Mouse (Mus musculus) cerebellum, postnatal 25 days (tissue): Measurements from ENCODE around the gene Mroh2a.

ENCODE experiments used
- DNase-seq, 2 experiments: peaks; one replicate each; pipeline ENCODE4 v3.0.0; 2021; ENCODE audit warnings: mixed read lengths in 2 of 2

Gene Mroh2a

GRCm38 (mm10) chr1:88226670-88227379, at the start of gene Mroh2a:
Gene Mroh2a (plus strand): TSS chr1:88226986.
- DNase-seq, result peak in 1 of 2 experiments; percentile 1

- no peak for DNase-seq
Observed at GRCm38 (mm10) chr1:88179657-88180056, 47.1 kb upstream of the Mroh2a start.

- no peak for DNase-seq
Observed at GRCm38 (mm10) chr1:88186325-88186935, 40.4 kb upstream of the Mroh2a start.

GRCm38 (mm10) chr1:88192136-88192535, 34.6 kb upstream of the Mroh2a start:
- no peak for DNase-seq

GRCm38 (mm10) chr1:88195687-88196086, 31.1 kb upstream of the Mroh2a start:
- DNase-seq, result no peak

- DNase-seq, result no peak
Observed at GRCm38 (mm10) chr1:88197443-88197842, 29.3 kb upstream of the Mroh2a start.

- peak; percentile 64 to 65 for DNase-seq
Observed at GRCm38 (mm10) chr1:88199996-88200395, 26.8 kb upstream of the Mroh2a start.

GRCm38 (mm10) chr1:88200456-88200855, 26.3 kb upstream of the Mroh2a start, which contains the start of gene Ugt1a2:
Gene Ugt1a2 (plus strand): TSS chr1:88200601.
- no peak for DNase-seq

- DNase-seq, result peak; percentile 89 to 92
Observed at GRCm38 (mm10) chr1:88205294-88205922, 21.4 kb upstream of the Mroh2a start, which contains the start of gene Dnajb3. Gene Dnajb3 (minus strand): TSS chr1:88205782.

GRCm38 (mm10) chr1:88206843-88207479, 19.8 kb upstream of the Mroh2a start:
- DNase-seq, result no peak

GRCm38 (mm10) chr1:88211812-88212211, 15.0 kb upstream of the Mroh2a start, which contains the start of gene Ugt1a1:
Gene Ugt1a1 (plus strand): TSS chr1:88211959.
- DNase-seq, result no peak

- DNase-seq, result no peak
Observed at GRCm38 (mm10) chr1:88212341-88213045, 14.3 kb upstream of the Mroh2a start.

GRCm38 (mm10) chr1:88213061-88213460, 13.7 kb upstream of the Mroh2a start:
- DNase-seq, result no peak

- DNase-seq, result no peak
Observed at GRCm38 (mm10) chr1:88213766-88214461, 12.9 kb upstream of the Mroh2a start.

GRCm38 (mm10) chr1:88214462-88214952, 12.3 kb upstream of the Mroh2a start:
- DNase-seq, result no peak

- no peak for DNase-seq
Observed at GRCm38 (mm10) chr1:88215466-88216380, 11.1 kb upstream of the Mroh2a start.

GRCm38 (mm10) chr1:88216551-88216950, 10.2 kb upstream of the Mroh2a start:
- no peak for DNase-seq

- no peak for DNase-seq
Observed at GRCm38 (mm10) chr1:88217144-88217543, 9.6 kb upstream of the Mroh2a start.

GRCm38 (mm10) chr1:88217576-88217975, 9.2 kb upstream of the Mroh2a start:
- DNase-seq, result no peak

GRCm38 (mm10) chr1:88218051-88218450, 8.7 kb upstream of the Mroh2a start:
- DNase-seq, result peak in 1 of 2 experiments; percentile 14

GRCm38 (mm10) chr1:88218591-88218990, 8.2 kb upstream of the Mroh2a start:
- DNase-seq, result no peak
